Mouse (Mus musculus) G1E (cell line): ENCODE results near the gene Helz. TPM values are rescaled to one million over a fixed set of nuclear protein-coding genes. Genes with fewer than 3 reads are reported as not detected.

Source experiments
- ATAC-seq: 2 replicates; pipeline ENCODE4 v1.8.0; 2016; ENCODE audit warnings: mild to moderate bottlenecking; ENCODE audit not compliant: insufficient number of reproducible peaks, poor library complexity, low FRiP score, severe bottlenecking; ENCODE audit errors: extremely low read depth
- DNase-seq: peaks from one replicate; pipeline ENCODE4 v3.0.0; 2012; ENCODE audit warnings: low spot score
- H3K27me3 ChIP-seq: 2 replicates; pipeline ENCODE4 v1.6.1; 2012; ENCODE audit warnings: mild to moderate bottlenecking, low read length, inconsistent platforms; ENCODE audit not compliant: insufficient read depth
- H3K36me3 ChIP-seq: replicated peaks from 2 replicates; pipeline ENCODE3; 2012; ENCODE audit warnings: mild to moderate bottlenecking, inconsistent platforms
- H3K4me1 ChIP-seq: 2 replicates; pipeline ENCODE4 v1.6.1; 2012; ENCODE audit warnings: low read depth, low read length, inconsistent platforms, mixed read lengths; ENCODE audit not compliant: insufficient read depth
- H3K4me3 ChIP-seq: 2 replicates; pipeline ENCODE4 v1.5.1; 2012; ENCODE audit warnings: low read depth, mild to moderate bottlenecking, inconsistent platforms, low read length, moderate library complexity, mixed read lengths
- H3K9me3 ChIP-seq: replicated peaks from 2 replicates; pipeline ENCODE4 v1.6.1; 2012; ENCODE audit warnings: inconsistent platforms
- CTCF ChIP-seq: IDR thresholded peaks from 2 replicates; pipeline ENCODE4 v1.5.1; 2012; ENCODE audit warnings: low read depth, low read length, inconsistent platforms, mixed read lengths
- GATA1 ChIP-seq: IDR thresholded peaks from 2 replicates; pipeline ENCODE4 v1.6.1; 2012; ENCODE audit warnings: borderline replicate concordance, low read length, inconsistent platforms, mixed read lengths
- GATA2 ChIP-seq: IDR thresholded peaks from 2 replicates; pipeline ENCODE4 v1.6.1; 2012; ENCODE audit warnings: low read depth, low read length, inconsistent platforms, borderline replicate concordance
- POLR2AphosphoS5 ChIP-seq: IDR thresholded peaks from 2 replicates; pipeline ENCODE4 v1.6.1; 2012; ENCODE audit warnings: low read depth, low read length, inconsistent platforms; ENCODE audit not compliant: insufficient replicate concordance
- TAL1 ChIP-seq: conservative IDR thresholded peaks from 2 replicates; pipeline ENCODE4 v1.6.1; 2012; ENCODE audit warnings: low read depth, low read length, inconsistent platforms, mixed read lengths
- polyA plus RNA-seq: library from polyadenylated mRNA; stranded (reverse); fragments of >175 nt; gene quantifications from 2 replicates; pipeline ENCODE4 v1.2.3, GENCODE M21; 2012
- total RNA-seq, 2 experiments: library from RNA; stranded (forward) in 1 of 2; stranded (reverse) in 1 of 2; fragments of 200-1000 nt in 1 of 2; fragments of >200 nt in 1 of 2; fragmentation: Nextera tagmentation in 1 of 2; gene quantifications; 2 replicates each; pipeline ENCODE4 v1.2.3; 2014 to 2017

Gene Helz
- total and polyA plus RNA-seq, 3 experiments: 23.8 to 97.3 (median 63.5) TPM

- Histone ChIP-seq H3K36me3 (peaks cover 77% of the 10 kb centered on the region), H3K4me3 (no peak overlapping the region), H3K4me1 (peaks cover 30% of the 10 kb centered on the region), H3K9me3 (no peaks in the 10 kb centered on the region), H3K27me3 (no peaks in the 10 kb centered on the region)
- ATAC-seq (no peak), DNase-seq (no peak)
- TF ChIP-seq POLR2AphosphoS5 (no peak), CTCF (no peak), GATA1 (no peak), GATA2 (no peak), TAL1 (no peak)
Observed at GRCm38 (mm10) chr11:107644461-107644860, 96.7 kb downstream of the Helz start.

- Histone ChIP-seq H3K9me3 (no peaks in the 10 kb centered on the region), H3K27me3 (no peaks in the 10 kb centered on the region), H3K36me3 (peaks cover 84% of the 10 kb centered on the region), H3K4me3 (no peak overlapping the region), H3K4me1 (peaks cover 20% of the 10 kb centered on the region)
- DNase-seq: no peak
- peak; percentile 93 for ATAC-seq
- no peak for TF ChIP-seq GATA1
- peak; percentile 44 for TF ChIP-seq TAL1
Observed at GRCm38 (mm10) chr11:107647330-107647729, 99.6 kb downstream of the Helz start.

DNA sequence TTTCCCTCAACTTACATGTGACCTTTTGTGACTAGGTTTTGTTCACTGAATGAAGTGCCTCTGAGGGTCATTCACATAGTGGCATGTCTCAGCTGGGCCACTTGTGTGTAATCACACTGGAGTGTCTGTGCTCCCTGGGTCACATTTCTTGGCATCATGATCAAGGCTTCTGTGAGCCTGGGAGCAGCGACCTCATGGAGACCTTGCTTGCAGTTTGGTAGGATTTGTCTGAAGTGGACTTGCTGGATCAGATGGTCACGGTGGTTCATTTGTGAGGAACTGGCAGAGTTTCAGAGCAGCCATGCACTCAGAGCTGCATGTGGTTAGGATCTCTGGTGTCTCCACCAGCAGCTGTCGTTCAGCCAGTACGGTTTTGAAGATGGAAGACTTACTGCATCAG is 100.9 kb downstream of the Helz start:
- no peak for ATAC-seq
- no peaks in the 10 kb centered on the region for H3K9me3 ChIP-seq
- no peak for DNase-seq
- peaks cover 86% of the 10 kb centered on the region for H3K36me3 ChIP-seq
- H3K4me3 ChIP-seq: no peak overlapping the region
- H3K27me3 ChIP-seq: no peaks in the 10 kb centered on the region
- TF ChIP-seq TAL1 (no peak), POLR2AphosphoS5 (no peak), GATA2 (no peak), CTCF (no peak), GATA1 (no peak)
- H3K4me1 ChIP-seq: peaks cover 20% of the 10 kb centered on the region

- no peak for TF ChIP-seq POLR2AphosphoS5
- TF ChIP-seq CTCF: no peak
- TF ChIP-seq GATA2: no peak
- TF ChIP-seq TAL1: no peak
- no peak for TF ChIP-seq GATA1
- H3K4me3 ChIP-seq: no peak overlapping the region
- H3K4me1 ChIP-seq: peaks cover 17% of the 10 kb centered on the region
- H3K9me3 ChIP-seq: no peaks in the 10 kb centered on the region
- H3K36me3 ChIP-seq: peaks cover 84% of the 10 kb centered on the region
- DNase-seq (no peak), ATAC-seq (no peak)
- H3K27me3 ChIP-seq: no peaks in the 10 kb centered on the region
Observed at GRCm38 (mm10) chr11:107649458-107649857, 101.7 kb downstream of the Helz start.

DNA sequence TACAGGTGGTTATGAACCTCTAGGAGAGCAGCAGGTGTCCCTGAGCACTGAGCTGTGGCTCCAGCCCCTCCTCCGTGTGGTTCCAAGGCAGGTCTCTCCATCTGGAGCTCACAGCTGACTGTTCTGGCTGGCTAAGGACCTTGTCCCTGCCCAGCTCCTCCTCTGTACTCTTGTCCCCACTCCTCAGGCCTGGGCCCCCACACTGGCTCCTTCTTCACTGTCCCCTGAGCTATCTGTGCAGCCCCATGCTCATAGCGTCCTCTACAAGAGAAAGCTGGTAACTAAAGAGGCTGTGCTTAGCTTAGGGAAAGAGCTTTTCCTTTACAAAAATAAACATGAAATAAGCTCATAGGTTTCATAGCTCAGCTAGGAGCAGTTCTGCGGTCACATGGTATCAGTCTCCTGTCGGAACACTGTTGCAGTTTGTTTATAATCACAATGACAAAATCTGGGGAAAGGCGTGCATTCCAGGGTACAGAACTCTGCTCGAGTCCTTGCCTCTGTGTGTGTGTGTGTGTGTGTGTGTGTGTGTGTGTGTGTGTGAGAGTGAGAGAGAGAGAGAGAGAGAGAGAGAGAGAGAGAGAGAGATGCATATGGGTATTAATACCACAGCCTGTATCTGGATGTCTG is 102.8 kb downstream of the Helz start:
- no peak for DNase-seq
- H3K36me3 ChIP-seq: peaks cover 83% of the 10 kb centered on the region
- no peak overlapping the region for H3K4me3 ChIP-seq
- ATAC-seq: no peak
- H3K4me1 ChIP-seq: peaks cover 16% of the 10 kb centered on the region
- H3K27me3 ChIP-seq: no peaks in the 10 kb centered on the region
- TF ChIP-seq TAL1 (no peak), CTCF (no peak), POLR2AphosphoS5 (no peak), GATA2 (no peak)
- H3K9me3 ChIP-seq: no peaks in the 10 kb centered on the region

- Histone ChIP-seq H3K4me3 (no peak overlapping the region), H3K36me3 (peaks cover 86% of the 10 kb centered on the region), H3K27me3 (no peaks in the 10 kb centered on the region), H3K9me3 (no peaks in the 10 kb centered on the region), H3K4me1 (peaks cover 13% of the 10 kb centered on the region)
- TF ChIP-seq TAL1 (no peak), GATA2 (no peak), GATA1 (no peak), CTCF (no peak), POLR2AphosphoS5 (no peak)
- ATAC-seq (no peak), DNase-seq (no peak)
Observed at GRCm38 (mm10) chr11:107651391-107651790, 103.7 kb downstream of the Helz start.
